Comparison of ENCODE assay signal across 8 mouse cellular contexts in genomic region chr4:57681511-57681910, GRCm38 (mm10). TPM values are rescaled to one million over a fixed set of nuclear protein-coding genes. Genes with fewer than 3 reads are reported as not detected.
DNase-seq lines count a peak whose midpoint lies in the region; ATAC-seq and TF ChIP-seq lines count a peak whose summit lies in the region.
"Had no signal": no experiment of that assay in that cellular context is flagged by ENCODE, and none has a peak within 500 bp of the region (broad histone marks: within the 10 kb centered on the region; RNA-seq: fewer than 3 reads in every experiment).

No protein-coding gene starts in this region.

- ATAC-seq in CD4-positive, CD25-positive, alpha-beta regulatory T cell, adult 4 months = peak; percentile 45
- ATAC-seq in forebrain, embryonic 13.5 days = no peak

- peak; percentile 97 for DNase-seq in A20 (ENCODE audit: low read depth, low spot score)
- DNase-seq in heart, adult 8-10 months (ENCODE audit: low spot score) = peak; percentile 63
- no peak for DNase-seq in limb, embryonic 10.5 days (ENCODE audit: low spot score)
- peak; percentile 73 for DNase-seq in thymus, adult 2 months
- no peak for DNase-seq in frontal cortex, adult 2 months (ENCODE audit: extremely low spot score in 1 of 2, low spot score in 1 of 2)

- H3K9me3 ChIP-seq in limb, embryonic 10.5 days (replicated peaks) = no peaks in the 10 kb centered on the region
- no peaks in the 10 kb centered on the region for H3K9me3 ChIP-seq in forebrain, embryonic 13.5 days (replicated peaks)
- H3K9me3 ChIP-seq: limb, embryonic 13.5 days had no signal

- H3K27me3 ChIP-seq in limb, embryonic 10.5 days (ENCODE audit: low read depth, poor library complexity, severe bottlenecking) = no peaks in the 10 kb centered on the region
- H3K27me3 ChIP-seq in thymus, adult 2 months (ENCODE audit: control insufficient read depth, insufficient read depth, low read length) = no peaks in the 10 kb centered on the region
- no peaks in the 10 kb centered on the region for H3K27me3 ChIP-seq in forebrain, embryonic 13.5 days
- H3K27me3 ChIP-seq: limb, embryonic 13.5 days had no signal

- H3K4me2 ChIP-seq in forebrain, embryonic 13.5 days = no peak overlapping the region
- H3K4me2 ChIP-seq: limb, embryonic 13.5 days had no signal

- peaks cover 21% of the 10 kb centered on the region for H3K4me1 ChIP-seq in limb, embryonic 10.5 days
- H3K4me1 ChIP-seq in thymus, adult 2 months (replicated peaks; ENCODE audit: control insufficient read depth, insufficient read depth, low read length) = peaks cover 7% of the 10 kb centered on the region
- no peaks in the 10 kb centered on the region for H3K4me1 ChIP-seq in forebrain, embryonic 13.5 days

- no peak for TF ChIP-seq CTCF in thymus, adult 2 months (IDR thresholded peaks at IDR 0.05; ENCODE audit: borderline replicate concordance, control insufficient read depth, extremely low read depth, insufficient read depth, low read length, poor library complexity)

- H3K4me3 ChIP-seq in limb, embryonic 10.5 days = no peak overlapping the region
- no peak overlapping the region for H3K4me3 ChIP-seq in thymus, adult 2 months (ENCODE audit: control insufficient read depth, insufficient read depth, low read length)
- H3K4me3 ChIP-seq in forebrain, embryonic 13.5 days = no peak overlapping the region
- H3K4me3 ChIP-seq: limb, embryonic 13.5 days had no signal

- no peaks in the 10 kb centered on the region for H3K36me3 ChIP-seq in limb, embryonic 10.5 days
- H3K36me3 ChIP-seq in thymus, adult 2 months (ENCODE audit: control insufficient read depth, insufficient read depth, low read length) = no peaks in the 10 kb centered on the region
- no peaks in the 10 kb centered on the region for H3K36me3 ChIP-seq in forebrain, embryonic 13.5 days (ENCODE audit: poor library complexity, severe bottlenecking)
- H3K36me3 ChIP-seq: limb, embryonic 13.5 days had no signal

- H3K9ac ChIP-seq in forebrain, embryonic 13.5 days = no peak overlapping the region
- H3K9ac ChIP-seq: limb, embryonic 13.5 days had no signal

- no peak for TF ChIP-seq POLR2A in thymus, adult 2 months (IDR thresholded peaks at IDR 0.05; ENCODE audit: control insufficient read depth, extremely low read depth, insufficient read depth, low read length, poor library complexity)

- 80% methylated on average over 12 of the region's 12 CpGs for WGBS in limb, embryonic 10.5 days
- 17% methylated on average over 12 of the region's 12 CpGs for WGBS in thymus, adult 2 months
- WGBS in forebrain, embryonic 13.5 days = 66% methylated on average over 12 of the region's 12 CpGs

- H3K27ac ChIP-seq in limb, embryonic 10.5 days = peak overlapping the region; percentile 50
- H3K27ac ChIP-seq in thymus, adult 2 months (ENCODE audit: control insufficient read depth, insufficient read depth, low read length) = no peak overlapping the region
- no peak overlapping the region for H3K27ac ChIP-seq in forebrain, embryonic 13.5 days
- H3K27ac ChIP-seq: limb, embryonic 13.5 days had no signal

RNA-seq across cellular contexts. Expression of gene Akap2, which starts 35.9 kb away (rescaled TPM):
- polyA plus RNA-seq in CD4-positive, CD25-positive, alpha-beta regulatory T cell, adult 4 months (2017; shearing (Covaris generic)) = 1 to 10 TPM; 4.3 to 4.5 TPM
- 100 to 1,000 TPM in 1 of 4 experiments, 10 to 100 TPM in 3; 75.6 to 100 (median 97.5) TPM for total RNA-seq in heart, adult 8-10 months (2022)
- 26.5 and 33.3 TPM in 2 replicates for polyA plus RNA-seq in limb, embryonic 10.5 days (2016; fragmentation: Nextera tagmentation; extraction: Ambion mirVana)
- 99.2 and 117 TPM in 2 replicates for polyA plus RNA-seq in thymus, adult 2 months (2012; rRNA removed)
- 22.0 and 22.8 TPM in 2 replicates for polyA plus RNA-seq in frontal cortex, adult 2 months (2012; rRNA removed)
- 7.9 and 8.2 TPM in 2 replicates for polyA plus RNA-seq in forebrain, embryonic 13.5 days (2015; fragmentation: Nextera tagmentation; extraction: Ambion mirVana)

Comparison
In these comparisons a context has a peak if more than half of its experiments do, and no peak if none do; other contexts are left out.
1. DNase-seq: peak in A20 (single experiment), heart, adult 8-10 months (single experiment) and thymus, adult 2 months (single experiment); none in limb, embryonic 10.5 days (single experiment) and frontal cortex, adult 2 months (0 of 2).